Mouse (Mus musculus) heart, embryonic 13.5 days (tissue): ENCODE results near the gene Apobec1. TPM values are rescaled to one million over a fixed set of nuclear protein-coding genes. Genes with fewer than 3 reads are reported as not detected.

ENCODE experiments used
- ATAC-seq: fragments of 200-750 bp; cut with Nextera tagmentation; 2 replicates; pipeline ENCODE4 v1.8.0; 2017; ENCODE audit warnings: moderate TSS enrichment; ENCODE audit not compliant: insufficient number of reproducible peaks, low FRiP score, low TSS enrichment; ENCODE audit errors: extremely low read depth
- H3K27ac ChIP-seq: fragments of 300-500 bp; sonication (generic); replicated peaks from 2 replicates; pipeline ENCODE4 v1.5.1; 2015; ENCODE audit warnings: moderate library complexity, mild to moderate bottlenecking, inconsistent platforms
- H3K27me3 ChIP-seq: fragments of 300-500 bp; sonication (generic); replicated peaks from 2 replicates; pipeline ENCODE4 v1.6.1; 2015; ENCODE audit warnings: mild to moderate bottlenecking, inconsistent platforms
- H3K36me3 ChIP-seq: fragments of 300-500 bp; sonication (generic); 2 replicates; pipeline ENCODE4 v1.6.1; 2015; ENCODE audit warnings: mild to moderate bottlenecking, inconsistent platforms
- H3K4me1 ChIP-seq: fragments of 300-500 bp; sonication (generic); 2 replicates; pipeline ENCODE4 v1.6.1; 2015; ENCODE audit warnings: inconsistent platforms
- H3K4me2 ChIP-seq: fragments of 300-500 bp; sonication (generic); 2 replicates; pipeline ENCODE4 v1.6.1; 2015; ENCODE audit warnings: inconsistent platforms, mild to moderate bottlenecking, moderate library complexity
- H3K4me3 ChIP-seq: fragments of 300-500 bp; sonication (generic); 2 replicates; pipeline ENCODE4 v1.5.1; 2015; ENCODE audit warnings: moderate library complexity, mild to moderate bottlenecking, inconsistent platforms
- H3K9ac ChIP-seq: fragments of 300-500 bp; sonication (generic); 2 replicates; pipeline ENCODE4 v1.6.1; 2015; ENCODE audit warnings: inconsistent platforms, mild to moderate bottlenecking, moderate library complexity
- H3K9me3 ChIP-seq: fragments of 300-500 bp; sonication (generic); 2 replicates; pipeline ENCODE4 v1.6.1; 2016; ENCODE audit warnings: inconsistent platforms
- WGBS: fragments of 180-500 bp; shearing (Covaris S2); methylation state at CpG from one replicate; pipeline ENCODE4 v1.1.7; 2015; ENCODE audit warnings: mixed read lengths; 5-methylcytosine and 5-hydroxymethylcytosine counted together
- polyA plus RNA-seq: library from polyadenylated mRNA; unstranded; fragments of >200 nt; fragmentation: Nextera tagmentation; extraction: Ambion mirVana; gene quantifications from 2 replicates; pipeline ENCODE4 v1.2.1, GENCODE M21; 2015

The Apobec1 gene
- polyA plus RNA-seq, 1 experiment from 2014 or later: 2.2 TPM

DNA sequence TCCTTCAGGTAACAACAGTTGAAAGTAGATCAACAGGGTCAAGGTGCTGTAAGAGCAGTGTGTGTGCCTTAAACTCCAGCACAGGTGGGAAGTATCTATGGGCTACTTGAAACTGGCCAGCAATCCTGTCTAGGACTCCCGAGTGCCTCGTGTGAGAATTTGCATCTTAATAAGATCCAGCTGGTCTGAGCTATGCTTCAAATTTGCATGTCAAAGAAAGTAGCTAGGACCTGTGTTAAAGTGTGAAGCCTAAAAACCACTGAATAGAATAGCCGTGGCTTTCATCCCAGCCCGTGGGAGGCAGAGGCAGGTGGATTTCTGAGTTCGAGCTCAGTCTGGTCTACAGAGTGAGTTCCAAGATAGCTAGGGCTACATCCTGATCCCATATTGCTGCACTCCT lies 22.2 kb upstream of the Apobec1 start:
- H3K4me1 ChIP-seq: 0 out of 2 replicates have a peak, but pooled peaks cover 6% of the 10 kb centered on the region
- H3K4me3 ChIP-seq: no peak overlapping the region
- WGBS: 45% methylated on average over 5 of the region's 5 CpGs
- no peaks in the 10 kb centered on the region for H3K9me3 ChIP-seq
- ATAC-seq: no peak
- no peak overlapping the region for H3K4me2 ChIP-seq
- H3K36me3 ChIP-seq: no peaks in the 10 kb centered on the region
- no peak overlapping the region for H3K9ac ChIP-seq
- no peak overlapping the region for H3K27ac ChIP-seq
- peaks cover 37% of the 10 kb centered on the region for H3K27me3 ChIP-seq

DNA sequence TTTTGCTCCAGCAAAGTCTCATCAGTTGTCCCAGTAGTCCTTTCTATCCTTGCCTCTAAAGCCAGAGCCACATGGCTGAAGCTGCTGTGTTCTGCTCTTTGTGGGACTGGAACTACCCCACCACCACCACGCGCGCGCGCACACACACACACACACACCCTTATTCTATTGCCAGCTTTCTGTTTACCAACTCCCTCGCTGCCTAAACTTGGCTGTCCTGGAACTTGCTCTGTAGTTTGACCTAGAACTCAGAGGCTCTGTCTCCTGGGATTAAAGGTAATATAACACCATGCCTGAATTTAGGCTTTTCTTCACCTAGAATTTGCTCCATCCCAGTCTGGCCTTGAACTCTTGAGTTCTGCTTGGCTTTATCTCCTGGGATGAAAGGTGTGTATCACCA lies 18.8 kb upstream of the Apobec1 start:
- Histone ChIP-seq H3K9me3 (no peaks in the 10 kb centered on the region), H3K9ac (no peak overlapping the region), H3K4me2 (no peak overlapping the region), H3K27ac (no peak overlapping the region), H3K4me3 (no peak overlapping the region), H3K27me3 (peaks cover 6% of the 10 kb centered on the region; the same call in 1 of the 2 replicates), H3K36me3 (no peaks in the 10 kb centered on the region), H3K4me1 (no peaks in the 10 kb centered on the region)
- WGBS: 90% methylated on average over 6 of the region's 6 CpGs
- no peak for ATAC-seq

DNA sequence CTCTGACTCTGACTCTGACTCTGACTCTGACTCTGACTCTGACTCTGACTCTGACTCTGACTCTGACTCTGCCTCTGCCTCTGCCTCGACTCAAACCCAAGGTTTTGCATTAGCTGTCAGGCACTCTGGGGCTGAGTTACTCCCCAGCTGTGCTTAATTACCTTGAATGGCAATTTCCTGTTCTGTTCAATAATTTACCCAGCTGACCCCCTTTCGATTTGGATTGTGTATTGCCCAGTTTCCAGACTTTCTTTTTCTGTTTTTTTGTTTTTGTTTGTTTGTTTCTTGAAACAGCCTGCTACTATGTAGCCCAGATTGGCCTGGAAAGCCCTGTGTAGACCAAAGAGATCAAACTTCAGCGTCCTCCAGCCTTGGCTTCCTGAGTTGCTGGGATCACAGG lies 13.8 kb upstream of the Apobec1 start:
- Histone ChIP-seq H3K4me2 (no peak overlapping the region), H3K27ac (no peak overlapping the region), H3K9me3 (no peaks in the 10 kb centered on the region), H3K4me3 (no peak overlapping the region), H3K4me1 (no peaks in the 10 kb centered on the region), H3K36me3 (no peaks in the 10 kb centered on the region), H3K27me3 (no peaks in the 10 kb centered on the region), H3K9ac (no peak overlapping the region)
- WGBS: 55% methylated on average over 3 of the region's 3 CpGs
- no peak for ATAC-seq

DNA sequence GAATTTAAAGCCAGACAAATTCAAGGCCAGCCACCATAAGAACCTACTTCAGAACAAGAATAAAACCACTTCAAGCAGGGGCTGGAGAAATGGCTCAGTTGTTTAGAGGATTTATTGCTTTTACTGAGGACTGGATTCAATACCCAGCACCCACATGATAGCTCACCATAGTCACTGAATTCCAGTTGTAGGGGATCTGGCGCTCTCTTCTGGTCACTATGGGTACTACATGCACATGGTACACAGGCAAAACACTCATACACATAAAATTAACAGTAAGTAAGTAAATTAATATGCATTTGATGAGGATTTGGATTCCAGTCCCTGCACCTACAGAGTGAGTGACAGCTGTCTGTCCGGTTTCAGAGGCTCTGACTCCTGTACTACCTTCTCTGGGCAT lies 11.8 kb upstream of the Apobec1 start:
- peaks cover 6% of the 10 kb centered on the region for H3K4me1 ChIP-seq
- no peak overlapping the region for H3K27ac ChIP-seq
- H3K36me3 ChIP-seq: no peaks in the 10 kb centered on the region
- WGBS: 54% methylated on average over 2 of the region's 2 CpGs
- no peak overlapping the region for H3K4me2 ChIP-seq
- H3K4me3 ChIP-seq: no peak overlapping the region
- H3K27me3 ChIP-seq: 0 out of 2 replicates have a peak, but pooled peaks cover under 1% of the 10 kb centered on the region
- H3K9ac ChIP-seq: no peak overlapping the region
- ATAC-seq: no peak
- no peaks in the 10 kb centered on the region for H3K9me3 ChIP-seq

DNA sequence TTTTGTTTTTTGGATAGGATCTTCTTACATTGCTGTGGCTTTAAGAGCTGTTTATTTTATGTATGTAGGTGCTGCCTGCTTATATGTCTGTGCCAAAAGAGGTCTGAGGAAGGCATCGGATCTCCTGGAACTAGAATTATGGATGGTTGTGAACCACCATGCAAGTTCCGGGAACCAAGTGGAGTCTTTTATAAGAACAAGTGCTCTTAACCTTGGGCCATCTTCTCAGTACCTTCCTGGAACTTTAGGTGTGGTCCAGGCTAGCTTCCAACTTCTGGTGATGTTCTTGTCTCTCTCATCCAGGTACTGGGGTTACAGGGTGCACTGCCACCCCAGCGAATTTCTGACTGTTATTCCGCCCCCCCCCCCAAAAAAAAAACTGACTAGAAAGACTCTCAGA lies 10.2 kb upstream of the Apobec1 start:
- Histone ChIP-seq H3K36me3 (no peaks in the 10 kb centered on the region), H3K4me2 (no peak overlapping the region), H3K4me3 (no peak overlapping the region), H3K9ac (no peak overlapping the region), H3K27ac (no peak overlapping the region), H3K27me3 (0 out of 2 replicates have a peak, but pooled peaks cover 4% of the 10 kb centered on the region), H3K4me1 (peaks cover 6% of the 10 kb centered on the region), H3K9me3 (no peaks in the 10 kb centered on the region)
- ATAC-seq: no peak
- 79% methylated on average over 4 of the region's 4 CpGs for WGBS

DNA sequence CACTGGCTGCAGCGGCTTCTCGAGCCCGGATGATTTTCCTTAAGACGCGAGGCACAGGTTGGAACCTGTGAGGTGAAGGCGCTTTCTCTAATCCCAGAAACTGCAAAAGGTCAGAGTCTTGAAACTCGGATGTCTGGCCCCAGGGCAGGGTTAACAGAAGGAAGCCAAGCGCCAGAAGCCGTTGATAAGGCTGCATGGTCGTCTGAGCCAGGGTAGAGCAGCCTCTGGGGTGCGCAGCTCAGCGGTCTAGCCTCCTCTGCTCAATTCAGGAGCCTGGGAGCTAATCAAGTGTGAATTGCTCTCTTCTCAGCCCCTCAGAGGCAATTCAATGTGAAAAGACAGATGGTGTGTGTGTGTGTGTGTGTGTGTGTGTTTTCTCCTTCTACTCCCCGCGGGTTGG lies 7.5 kb upstream of the Apobec1 start, which contains the start of gene Gdf3:
TSS of gene Gdf3 (minus strand) at position 317 of the 400 bp plus-strand sequence.
- Histone ChIP-seq H3K36me3 (no peaks in the 10 kb centered on the region), H3K9me3 (no peaks in the 10 kb centered on the region), H3K27me3 (0 out of 2 replicates have a peak, but pooled peaks cover 4% of the 10 kb centered on the region), H3K4me3 (peak within 1 kb of the TSS; percentile 13; the same call in 1 of the 2 replicates), H3K4me2 (peak within 1 kb of the TSS; percentile 51), H3K27ac (no peak within 1 kb of the TSS), H3K4me1 (peaks cover 6% of the 10 kb centered on the region), H3K9ac (no peak within 1 kb of the TSS)
- no peak for ATAC-seq
- WGBS: 16% methylated on average over 14 of the region's 14 CpGs

DNA sequence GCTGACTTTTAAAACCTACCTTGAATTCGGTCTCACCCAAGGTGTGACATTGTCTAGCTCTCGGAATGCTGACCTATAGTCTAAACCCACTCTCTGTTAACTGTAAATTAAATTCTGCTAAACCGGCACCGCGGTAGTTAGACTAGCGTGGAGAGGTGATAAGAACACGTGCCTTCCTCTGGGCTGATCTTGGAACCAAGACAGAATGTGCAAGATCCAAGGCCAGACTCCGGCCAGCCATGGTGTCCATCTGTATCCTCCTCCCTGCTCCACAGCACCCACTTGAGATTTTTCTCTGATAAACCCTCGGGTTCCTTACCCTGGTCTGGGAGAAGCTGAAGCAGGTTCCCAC lies 7.1 kb upstream of the Apobec1 start:
- no peak overlapping the region for H3K27ac ChIP-seq
- no peak for ATAC-seq
- 0 out of 2 replicates have a peak, but pooled peaks cover 4% of the 10 kb centered on the region for H3K27me3 ChIP-seq
- peak overlapping the region; percentile 13; the same call in 1 of the 2 replicates for H3K4me3 ChIP-seq
- no peaks in the 10 kb centered on the region for H3K9me3 ChIP-seq
- no peak overlapping the region for H3K9ac ChIP-seq
- WGBS: 24% methylated on average over 9 of the region's 9 CpGs
- no peaks in the 10 kb centered on the region for H3K36me3 ChIP-seq
- peak overlapping the region; percentile 51 for H3K4me2 ChIP-seq
- peaks cover 6% of the 10 kb centered on the region for H3K4me1 ChIP-seq

DNA sequence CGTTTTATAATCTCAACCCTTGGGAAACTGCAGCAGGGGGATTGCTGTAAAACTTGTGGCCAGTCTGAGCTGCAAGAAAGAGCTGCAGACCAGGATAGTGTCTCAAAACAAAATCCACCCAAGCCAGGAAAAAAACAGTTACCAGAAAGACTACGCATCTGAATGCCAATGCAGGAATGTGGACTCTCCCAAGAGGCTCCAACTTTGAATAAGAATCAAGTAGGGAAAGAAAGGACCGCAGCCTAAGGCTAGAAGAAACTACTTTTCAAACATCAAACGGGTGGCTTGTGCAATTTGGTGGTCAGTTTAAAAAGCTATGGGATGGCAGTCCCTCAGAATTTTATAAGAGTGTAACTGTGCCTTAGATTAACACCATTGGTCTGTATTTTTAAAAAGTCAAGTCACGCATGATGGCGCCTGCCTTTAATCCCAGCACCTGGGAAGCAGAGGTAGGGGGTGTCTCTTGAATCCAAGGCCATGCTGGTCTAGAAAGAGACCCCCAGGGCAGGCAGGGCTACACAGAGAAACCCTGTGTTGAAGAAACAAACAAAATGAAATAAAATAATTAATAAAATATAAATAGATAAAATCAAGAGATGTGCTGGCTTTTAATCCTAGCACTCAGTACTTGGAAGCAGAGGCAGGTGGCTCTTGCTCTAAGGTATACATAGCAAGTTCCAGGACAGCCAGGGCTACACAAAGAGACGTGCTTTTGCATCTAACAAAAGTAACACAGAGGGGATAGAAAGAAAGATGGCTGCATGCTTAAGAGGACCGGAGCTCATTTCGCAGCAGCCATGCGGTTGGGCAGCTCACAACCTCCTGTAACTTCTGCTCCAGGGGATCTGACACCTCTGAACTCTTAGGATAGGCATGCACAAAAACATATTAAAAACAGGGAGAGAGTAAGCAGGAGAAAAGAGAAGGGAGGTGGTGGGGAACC lies 6.5 kb upstream of the Apobec1 start:
- Histone ChIP-seq H3K4me2 (no peak overlapping the region), H3K27me3 (0 out of 2 replicates have a peak, but pooled peaks cover 4% of the 10 kb centered on the region), H3K4me1 (peaks cover 6% of the 10 kb centered on the region), H3K9ac (no peak overlapping the region), H3K9me3 (no peaks in the 10 kb centered on the region), H3K4me3 (no peak overlapping the region), H3K36me3 (no peaks in the 10 kb centered on the region), H3K27ac (no peak overlapping the region)
- no peak for ATAC-seq
- WGBS: 68% methylated on average over 10 of the region's 10 CpGs

DNA sequence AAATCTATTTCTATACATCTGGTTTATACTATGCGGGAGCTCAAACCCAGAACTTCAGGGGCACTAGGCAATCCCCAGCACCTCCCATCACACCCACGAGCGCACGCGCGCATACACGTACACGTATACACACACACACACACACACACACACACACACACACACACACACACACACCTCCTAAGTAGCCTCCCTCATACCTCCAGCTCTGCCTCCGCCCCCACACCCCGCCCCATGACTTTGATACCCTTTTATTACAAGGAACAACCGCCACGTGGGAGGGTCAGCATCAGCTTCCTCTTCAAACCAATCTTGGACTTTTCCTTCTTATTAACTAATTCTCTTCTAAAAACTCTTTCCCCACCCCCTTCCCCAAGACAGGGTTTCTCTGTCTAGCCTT lies 5.5 kb upstream of the Apobec1 start:
- Histone ChIP-seq H3K36me3 (no peaks in the 10 kb centered on the region), H3K4me1 (peaks cover 6% of the 10 kb centered on the region), H3K27me3 (0 out of 2 replicates have a peak, but pooled peaks cover 4% of the 10 kb centered on the region), H3K27ac (no peak overlapping the region), H3K9ac (no peak overlapping the region), H3K9me3 (no peaks in the 10 kb centered on the region), H3K4me2 (no peak overlapping the region), H3K4me3 (no peak overlapping the region)
- WGBS: 85% methylated on average over 12 of the region's 12 CpGs
- no peak for ATAC-seq

DNA sequence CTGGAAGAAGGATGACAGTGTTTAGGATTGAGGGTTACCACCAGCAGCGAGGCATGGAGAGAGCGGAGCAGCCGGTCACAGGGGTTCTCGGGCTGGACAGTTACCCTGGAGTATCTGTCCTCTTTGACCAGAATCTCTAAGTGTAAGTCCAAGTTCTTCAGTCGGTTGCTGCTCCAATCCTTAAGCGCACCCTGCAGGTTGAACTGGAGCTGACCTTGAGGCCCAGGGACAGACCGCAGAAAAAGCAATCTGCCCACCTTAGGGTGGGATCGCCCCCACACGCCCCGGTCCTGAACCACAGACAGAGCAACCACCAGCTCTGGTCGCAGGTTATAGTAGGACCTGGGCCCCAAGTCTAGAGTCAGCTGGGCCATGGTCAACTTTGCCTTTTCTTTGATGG lies 4.4 kb upstream of the Apobec1 start:
- Histone ChIP-seq H3K4me3 (no peak overlapping the region), H3K27ac (no peak overlapping the region), H3K9me3 (no peaks in the 10 kb centered on the region), H3K27me3 (0 out of 2 replicates have a peak, but pooled peaks cover 4% of the 10 kb centered on the region), H3K9ac (no peak overlapping the region), H3K36me3 (no peaks in the 10 kb centered on the region), H3K4me1 (peaks cover 6% of the 10 kb centered on the region), H3K4me2 (no peak overlapping the region)
- ATAC-seq: no peak
- 87% methylated on average over 11 of the region's 11 CpGs for WGBS

DNA sequence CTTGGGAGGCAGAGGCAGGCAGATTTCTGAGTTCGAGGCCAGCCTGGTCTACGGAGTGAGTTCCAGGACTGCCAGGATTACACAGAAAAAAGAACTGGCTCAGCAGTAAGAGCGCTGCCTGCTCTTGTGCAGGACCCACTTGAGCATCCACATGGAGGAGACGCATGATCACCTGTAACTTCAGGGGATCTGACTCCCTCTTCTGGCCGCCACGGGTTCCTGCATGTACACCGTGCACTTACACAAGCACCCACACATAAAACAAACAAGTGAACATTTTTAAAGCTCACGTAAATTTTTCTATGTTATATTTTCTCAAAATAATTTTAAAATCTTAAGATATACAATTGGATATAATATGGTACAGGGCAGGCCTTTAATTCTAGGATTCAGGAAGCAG lies 3.2 kb upstream of the Apobec1 start:
- 0 out of 2 replicates have a peak, but pooled peaks cover 4% of the 10 kb centered on the region for H3K27me3 ChIP-seq
- H3K4me2 ChIP-seq: no peak overlapping the region
- peaks cover 6% of the 10 kb centered on the region for H3K4me1 ChIP-seq
- no peak overlapping the region for H3K27ac ChIP-seq
- no peak for ATAC-seq
- no peak overlapping the region for H3K9ac ChIP-seq
- WGBS: 83% methylated on average over 8 of the region's 8 CpGs
- no peaks in the 10 kb centered on the region for H3K9me3 ChIP-seq
- H3K4me3 ChIP-seq: no peak overlapping the region
- H3K36me3 ChIP-seq: no peaks in the 10 kb centered on the region
